Mouse (Mus musculus) ES-CJ7 (cell line): ENCODE measurements at regions not wholly inside any gene's neighbourhood (a gene's known extent, or its start where the extent isn't known, plus 50 kb on each side); places are given as distances from the start of the nearest gene placed in this dataset.
A peak's percentile ranks its signal among the peaks of the same experiment; 100 is the strongest.

Source experiments
- DNase-seq: peaks from one replicate; pipeline ENCODE4 v3.0.0; 2011; ENCODE audit warnings: low read depth, low spot score

DNA sequence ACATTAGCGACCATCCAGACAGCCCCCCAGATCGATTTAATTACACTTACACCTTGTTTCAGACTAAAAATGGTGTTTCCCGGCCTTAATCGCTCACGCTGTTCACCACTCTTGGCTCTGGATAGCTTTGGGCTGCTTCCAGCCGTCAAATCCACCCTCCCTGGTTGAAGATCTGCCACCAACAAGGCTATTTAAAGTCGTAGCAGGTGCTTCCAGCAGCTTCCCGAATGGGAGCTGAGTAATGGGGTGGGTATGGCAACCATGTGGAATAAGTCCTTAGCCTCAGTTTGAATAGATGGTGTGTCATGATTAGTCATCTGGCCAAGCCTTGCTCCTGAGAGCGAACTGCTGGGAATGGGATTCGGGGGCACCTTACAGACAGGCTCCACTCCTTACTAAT is 312.8 kb upstream of the 4931429L15Rik start:
- no peak for DNase-seq

GRCm38 (mm10) chr9:46622255-46622654 is 302.5 kb upstream of the 4931429L15Rik start:
- no peak for DNase-seq

DNA sequence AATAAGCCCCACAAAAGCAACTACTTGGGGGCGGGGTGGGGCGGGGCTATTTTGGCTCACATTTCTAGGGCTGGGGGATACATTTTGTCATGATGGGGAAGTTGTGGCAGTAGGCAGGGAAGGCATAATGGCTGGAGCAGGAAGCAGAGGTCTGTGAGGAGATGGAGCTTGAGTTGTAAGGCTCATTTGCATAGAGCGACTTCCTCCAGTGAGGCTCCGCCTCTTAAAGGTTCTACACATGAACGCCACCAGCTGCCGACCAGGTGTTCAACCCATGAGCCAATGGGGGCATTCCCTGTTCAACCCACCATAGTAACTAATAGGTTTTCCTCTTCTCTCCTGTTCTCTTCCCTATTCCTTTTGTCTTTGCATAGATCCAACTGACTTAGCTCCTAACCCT is 302.1 kb upstream of the 4931429L15Rik start:
- DNase-seq: peak; percentile 41

DNA sequence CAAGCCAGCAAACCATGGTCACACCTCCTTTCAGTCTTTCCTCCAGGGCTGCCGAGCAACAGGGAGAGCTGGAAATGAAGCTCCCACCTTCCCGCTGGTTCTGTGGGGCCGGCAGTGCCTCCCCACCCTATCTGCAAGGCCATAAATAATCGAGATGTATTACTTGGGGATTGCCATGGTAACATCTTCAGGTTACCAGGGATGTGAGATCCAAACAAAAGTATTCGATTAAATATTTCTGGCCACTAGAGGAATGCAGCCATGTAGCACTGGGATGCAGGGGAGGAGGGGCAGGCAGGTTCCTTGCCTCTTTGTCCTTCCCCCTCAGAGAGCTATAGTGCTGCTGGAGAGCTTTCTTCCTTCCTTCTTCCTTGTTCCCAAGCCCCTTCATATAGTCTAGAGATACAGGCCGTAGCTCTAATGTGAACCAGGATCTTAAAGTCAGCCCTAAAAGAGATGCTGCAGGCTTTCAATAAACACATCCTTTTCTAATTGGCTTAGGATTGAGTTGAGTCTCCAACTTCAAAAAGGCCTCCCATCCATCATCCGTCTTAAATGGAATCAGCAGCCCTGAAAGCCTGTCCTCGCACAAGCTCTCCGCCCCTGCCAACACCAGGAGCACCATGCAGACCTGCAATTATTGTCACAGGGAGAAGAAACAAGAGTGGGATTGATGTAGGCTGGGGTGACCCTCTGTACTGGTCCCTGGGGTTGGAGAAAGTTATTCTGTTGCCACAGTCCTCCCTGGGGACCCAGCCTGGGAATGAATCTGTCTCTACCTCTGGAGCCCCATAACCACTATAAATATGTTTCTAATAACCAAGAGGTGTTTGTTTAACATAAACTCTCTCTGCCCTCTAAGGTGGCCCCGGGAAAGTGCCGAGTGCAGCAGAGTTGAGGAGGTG is 290.6 kb upstream of the 4931429L15Rik start:
- DNase-seq: no peak

GRCm38 (mm10) chr9:46608695-46609094 is 288.9 kb upstream of the 4931429L15Rik start:
- DNase-seq: no peak

GRCm38 (mm10) chr9:46600803-46601202 is 281.0 kb upstream of the 4931429L15Rik start:
- DNase-seq: no peak

GRCm38 (mm10) chr9:46599931-46600708 is 280.3 kb upstream of the 4931429L15Rik start:
- DNase-seq: no peak

GRCm38 (mm10) chr9:46598518-46598917 is 278.7 kb upstream of the 4931429L15Rik start:
- no peak for DNase-seq

GRCm38 (mm10) chr9:46593444-46593843 is 273.7 kb upstream of the 4931429L15Rik start:
- DNase-seq: no peak

DNA sequence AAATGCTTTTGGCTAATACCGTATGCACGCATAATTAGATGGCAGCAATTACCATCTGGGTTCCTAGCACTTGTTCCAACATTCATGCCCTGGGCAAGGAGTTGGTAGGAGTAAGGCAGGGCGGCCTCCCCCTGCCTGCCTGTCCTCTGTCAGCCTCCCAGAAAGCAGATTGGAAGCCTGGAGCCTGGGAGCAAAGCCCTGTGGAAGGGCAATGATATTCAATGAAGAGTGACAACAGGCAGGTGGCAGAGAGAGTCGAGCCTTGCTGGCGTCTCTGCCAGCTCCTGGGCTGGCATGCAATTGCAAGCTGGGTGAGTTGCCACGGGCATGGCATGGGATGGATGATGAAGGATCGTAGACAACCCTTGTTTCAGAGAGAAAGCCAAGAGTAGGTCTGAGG is 273.1 kb upstream of the 4931429L15Rik start:
- DNase-seq: no peak

DNA sequence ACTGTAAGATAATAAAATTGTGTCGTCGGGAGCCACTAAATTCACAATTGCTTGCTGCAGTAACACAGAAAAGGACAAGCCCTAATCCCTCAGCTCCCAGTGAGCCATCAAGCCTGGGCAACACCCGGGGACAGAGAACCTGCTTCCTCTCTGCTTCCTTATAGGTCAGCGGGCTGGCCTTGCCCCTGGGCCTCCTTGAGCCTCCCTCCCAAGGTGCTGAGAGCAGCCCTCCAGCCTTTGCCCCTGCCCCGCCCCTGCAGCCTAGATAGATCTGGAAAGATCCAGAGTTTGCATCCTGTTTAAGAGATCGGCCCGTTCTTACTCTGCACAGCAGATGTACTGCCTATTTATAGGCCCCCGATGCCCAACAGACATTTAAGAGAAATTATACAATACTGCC is 267.0 kb upstream of the 4931429L15Rik start:
- no peak for DNase-seq

GRCm38 (mm10) chr9:46581844-46582243 is 262.1 kb upstream of the 4931429L15Rik start:
- peak; percentile 93 for DNase-seq

DNA sequence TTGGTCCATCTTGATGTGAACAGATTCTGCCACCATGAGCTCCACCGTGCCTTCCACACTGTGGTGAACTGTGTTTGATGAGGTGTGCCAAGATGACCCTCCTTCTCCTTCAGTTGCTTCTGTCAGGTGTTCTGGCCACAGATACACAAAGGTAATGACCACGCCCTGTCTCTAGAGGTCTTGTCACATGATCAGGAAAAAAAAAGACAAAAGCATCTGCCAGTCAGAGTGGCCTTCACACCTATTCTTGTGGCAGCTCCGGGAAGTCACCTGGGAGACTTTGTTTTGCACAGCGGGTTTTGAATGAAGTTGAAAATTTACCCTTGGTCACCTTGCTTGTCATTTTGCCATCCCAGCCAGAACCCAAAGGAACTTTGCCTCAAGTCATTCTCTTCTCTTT is 242.5 kb upstream of the 4931429L15Rik start:
- peak; percentile 68 for DNase-seq

GRCm38 (mm10) chr9:46558481-46558880 is 238.7 kb upstream of the 4931429L15Rik start:
- no peak for DNase-seq

DNA sequence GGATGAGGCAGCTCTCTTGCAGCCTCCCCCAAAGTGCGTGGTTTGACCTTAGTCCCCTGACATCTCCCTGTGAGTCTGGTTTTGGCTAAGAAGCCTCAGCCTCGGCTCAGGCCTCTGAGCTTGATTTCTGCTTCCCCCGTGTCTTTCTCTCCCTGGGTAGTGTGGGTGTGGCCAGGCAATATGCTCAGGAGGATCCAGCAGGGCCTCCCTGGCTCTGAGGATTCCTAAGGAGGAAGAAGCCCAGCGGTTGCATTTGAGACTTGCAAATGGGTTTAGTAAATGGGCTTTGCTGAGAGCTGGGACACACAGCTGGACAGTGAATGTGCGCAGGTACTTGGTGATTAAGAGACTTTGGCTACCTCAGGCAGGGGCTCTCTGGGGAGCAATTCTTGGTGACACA is 238.0 kb upstream of the 4931429L15Rik start:
- peak; percentile 47 for DNase-seq

DNA sequence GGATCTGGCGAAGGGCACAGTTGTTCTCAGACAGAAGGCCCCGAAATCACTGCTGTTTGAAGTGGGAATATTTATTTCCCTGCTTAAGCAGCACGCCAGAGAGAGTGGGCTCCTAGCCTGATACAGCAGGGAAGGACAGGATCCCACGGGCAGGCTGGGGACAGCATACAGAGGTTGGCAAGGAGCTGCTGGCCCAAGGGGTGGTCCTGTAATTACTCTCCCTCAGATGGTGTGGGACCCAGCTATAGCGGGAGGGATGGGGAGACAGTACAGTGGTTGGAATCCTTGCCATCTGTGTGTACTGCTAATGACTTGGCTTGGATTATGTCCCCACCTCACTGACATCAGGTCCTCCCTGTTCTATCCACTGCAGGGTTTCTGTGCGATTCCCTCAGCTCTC is 235.4 kb upstream of the 4931429L15Rik start:
- no peak for DNase-seq

GRCm38 (mm10) chr9:46554586-46555152 is 234.9 kb upstream of the 4931429L15Rik start:
- DNase-seq: no peak

- no peak for DNase-seq
Observed at GRCm38 (mm10) chr9:46549416-46549815, 229.6 kb upstream of the 4931429L15Rik start.

DNA sequence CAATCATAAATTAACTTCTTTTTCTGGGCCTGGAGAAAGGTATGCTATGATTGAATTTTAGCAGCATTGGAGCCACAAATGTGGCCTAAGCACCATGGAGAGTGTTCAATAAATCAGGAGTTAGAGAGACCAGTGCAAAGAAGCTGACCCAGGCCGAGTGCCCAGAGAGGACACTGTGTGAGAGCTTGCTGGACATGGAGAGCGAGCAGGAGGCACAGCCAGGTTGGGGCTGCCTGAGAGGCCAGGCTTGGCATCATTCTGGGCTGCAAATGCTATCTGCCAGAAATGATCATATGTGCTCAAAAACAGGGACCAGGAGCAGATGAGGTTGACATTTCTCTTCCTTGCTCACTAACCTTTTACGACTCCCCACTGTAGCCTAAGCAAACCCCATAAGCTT is 224.5 kb upstream of the 4931429L15Rik start:
- no peak for DNase-seq

DNA sequence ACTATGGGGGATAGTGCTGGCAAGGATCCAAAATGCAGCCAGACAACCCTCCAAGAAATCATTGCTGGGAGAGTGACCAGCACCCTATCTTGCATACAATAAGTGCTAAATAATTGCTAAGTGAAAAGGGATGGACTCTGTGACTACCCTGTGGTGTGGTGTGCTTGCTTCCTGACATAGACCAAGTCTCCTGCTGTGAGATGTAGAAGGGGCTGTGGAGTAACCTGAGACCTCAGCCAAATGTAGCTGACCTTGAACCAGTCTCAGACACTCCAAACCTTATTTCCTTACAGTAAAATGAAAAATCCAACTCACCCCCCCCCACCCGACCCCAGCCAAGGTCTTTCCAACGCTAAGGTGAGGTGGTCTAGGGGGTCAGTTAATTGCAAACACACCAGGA is 221.2 kb upstream of the 4931429L15Rik start:
- DNase-seq: peak; percentile 65

DNA sequence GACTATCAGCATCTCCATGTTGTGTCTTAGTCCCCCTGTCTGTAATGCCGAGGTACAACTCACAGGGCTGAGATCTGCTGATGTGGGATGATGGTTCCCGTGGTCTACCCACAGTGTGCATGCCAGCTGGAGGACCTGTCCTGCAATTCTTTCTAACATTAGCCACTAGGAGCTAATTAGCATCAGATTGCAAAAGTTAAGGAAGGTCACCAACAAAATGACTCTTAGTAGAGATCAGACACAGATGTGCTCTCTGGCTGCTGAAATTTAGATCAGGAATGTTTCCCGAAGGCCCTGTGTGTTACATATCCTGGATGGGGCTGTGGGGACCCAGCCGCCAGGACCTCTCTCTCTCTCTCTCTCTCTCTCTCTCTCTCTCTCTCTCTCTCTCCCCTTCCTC is 218.8 kb upstream of the 4931429L15Rik start:
- no peak for DNase-seq

DNA sequence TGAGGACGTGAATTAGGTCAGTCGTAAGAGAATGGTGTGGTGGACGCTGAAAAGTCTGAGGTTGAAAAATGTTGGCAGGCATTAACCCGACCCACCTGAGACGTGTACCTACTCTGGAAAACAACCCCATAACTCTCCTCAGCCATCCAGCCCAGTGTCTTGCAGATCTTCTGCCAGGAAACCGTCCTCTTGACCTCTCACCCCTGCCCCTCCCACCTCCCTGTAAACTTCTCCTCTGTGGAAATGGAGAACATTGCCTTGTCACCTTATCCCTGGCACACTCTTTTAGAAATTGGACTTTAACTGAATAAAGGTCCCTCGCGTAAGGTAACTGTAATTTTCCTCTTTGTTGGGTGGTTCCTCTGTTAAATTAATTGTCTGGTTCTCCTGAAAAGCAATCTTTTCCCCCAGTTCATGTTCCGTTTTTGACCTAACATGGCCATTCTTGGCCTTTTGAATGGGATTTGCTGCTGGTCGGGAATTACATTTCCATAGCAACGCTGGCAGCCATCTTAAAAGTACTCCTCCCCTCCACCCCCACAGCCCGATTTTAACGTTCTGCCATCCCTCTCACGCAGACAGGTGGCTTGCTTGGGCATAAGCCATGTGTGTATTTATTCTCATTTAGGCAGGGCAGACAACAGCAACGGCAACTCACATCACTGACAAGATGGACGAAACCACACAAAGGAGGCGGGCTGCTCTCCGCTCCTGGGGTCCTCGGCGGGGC is 196.8 kb upstream of the 4931429L15Rik start:
- peak; percentile 79 for DNase-seq
